Mouse (Mus musculus) frontal cortex, postnatal 36 days (tissue): ENCODE measurements around the gene Tatdn3.

Experiments used
- DNase-seq, 2 experiments: peaks; one replicate each; pipeline ENCODE4 v3.0.0; 2022; ENCODE audit warnings: low spot score in 2 of 2

The Tatdn3 gene

DNA sequence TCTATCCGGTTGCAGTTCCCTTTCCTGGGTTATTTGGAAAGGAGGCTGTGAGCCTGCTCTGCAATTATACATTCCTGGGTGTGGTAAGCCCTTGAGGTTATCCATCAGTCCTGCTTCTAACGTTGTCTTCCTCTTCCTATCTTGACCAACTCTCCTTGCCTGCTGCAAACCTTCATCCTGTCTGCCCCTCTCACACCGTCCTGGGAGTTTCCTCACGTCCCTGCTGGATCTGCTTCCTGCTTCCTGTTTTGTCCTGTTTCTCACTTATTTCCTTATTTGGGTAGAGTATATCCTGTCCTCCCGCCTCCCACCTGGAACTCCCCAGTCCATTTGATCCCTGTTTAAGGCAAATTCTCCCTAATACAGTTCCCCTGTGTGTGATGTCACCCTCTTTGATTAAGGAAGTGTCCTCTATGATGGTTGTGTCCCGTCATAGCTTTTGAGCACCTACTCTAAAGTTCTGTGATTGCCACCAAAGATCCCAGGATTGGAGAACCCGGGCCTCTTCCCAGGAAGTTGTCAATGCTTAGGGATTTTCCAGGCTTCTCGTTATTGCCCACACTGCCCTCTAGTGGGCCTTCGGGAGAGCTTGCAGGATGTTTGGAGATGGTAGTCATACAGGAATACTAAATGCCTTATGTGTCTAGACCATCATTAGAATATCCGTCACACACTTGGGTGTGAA is 12.6 kb upstream of the Tatdn3 start:
- DNase-seq, result peak; percentile 27 to 59

DNA sequence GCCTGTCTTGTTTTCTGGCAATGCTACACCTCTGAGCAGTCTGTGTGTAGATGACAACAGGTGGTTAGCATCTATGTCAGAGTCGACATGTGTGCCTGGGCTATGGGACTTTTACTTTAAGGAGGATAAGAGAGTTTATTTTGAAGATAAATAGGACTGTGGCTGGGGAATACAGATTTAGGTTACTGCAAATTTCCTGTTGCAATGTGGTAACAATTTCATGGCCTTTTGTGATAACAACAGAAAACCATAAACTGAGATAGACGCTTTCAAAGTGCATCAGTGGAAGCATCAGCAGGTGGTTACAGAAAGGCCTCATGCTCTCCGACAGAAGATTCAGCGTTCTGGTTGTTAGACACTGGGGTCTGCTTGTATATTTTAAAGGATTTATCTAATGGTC is 10.8 kb upstream of the Tatdn3 start:
- DNase-seq, result no peak

DNA sequence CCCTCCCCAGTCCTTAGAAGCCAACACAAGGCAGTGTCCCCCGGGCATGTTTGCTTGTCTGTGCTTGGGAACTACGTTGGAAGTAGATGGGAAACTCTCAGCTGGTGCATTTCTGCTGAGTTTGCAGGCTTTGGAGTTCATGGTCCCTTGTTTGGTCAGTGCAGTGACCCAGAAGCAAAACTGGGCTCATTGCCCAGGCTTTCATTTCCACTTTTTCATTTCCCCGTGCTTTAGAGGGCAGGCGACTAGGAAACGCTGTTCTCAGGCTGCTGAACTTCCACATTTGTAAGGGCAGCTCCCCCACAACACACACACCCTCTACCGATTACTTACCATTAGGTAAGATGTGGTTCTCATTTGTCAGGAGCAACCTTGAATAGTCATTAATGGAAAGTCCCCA is 10.3 kb upstream of the Tatdn3 start:
- peak in 1 of 2 experiments; percentile 21 for DNase-seq

DNA sequence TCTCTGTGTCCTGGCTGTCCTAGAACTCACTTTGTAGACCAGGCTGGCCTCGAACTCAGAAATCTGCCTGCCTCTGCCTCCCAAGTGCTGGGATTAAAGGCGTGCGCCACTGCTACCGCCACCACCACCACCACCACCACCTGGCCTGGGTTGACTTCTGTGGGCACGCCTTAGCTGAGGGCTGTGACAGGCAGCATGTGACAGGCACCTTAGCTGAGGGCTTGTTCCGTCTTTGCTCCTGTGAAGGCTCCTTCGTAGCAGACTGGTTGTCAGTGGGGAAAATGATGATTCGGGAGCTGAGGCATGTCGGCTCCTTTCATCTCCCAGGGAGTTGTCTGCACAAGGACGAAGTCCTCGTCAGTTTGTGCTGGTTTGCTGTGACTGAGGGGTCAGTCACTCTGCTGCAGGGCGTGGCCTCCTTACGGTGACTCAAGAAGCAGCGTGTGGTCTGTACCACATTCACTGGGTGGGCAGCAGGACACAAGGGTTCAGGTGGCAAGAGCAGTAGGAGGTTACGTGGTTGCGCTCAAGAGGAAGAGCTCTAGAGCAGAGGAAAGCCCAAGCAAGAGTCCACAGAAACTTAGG is 9.7 kb upstream of the Tatdn3 start:
- DNase-seq, result no peak

DNA sequence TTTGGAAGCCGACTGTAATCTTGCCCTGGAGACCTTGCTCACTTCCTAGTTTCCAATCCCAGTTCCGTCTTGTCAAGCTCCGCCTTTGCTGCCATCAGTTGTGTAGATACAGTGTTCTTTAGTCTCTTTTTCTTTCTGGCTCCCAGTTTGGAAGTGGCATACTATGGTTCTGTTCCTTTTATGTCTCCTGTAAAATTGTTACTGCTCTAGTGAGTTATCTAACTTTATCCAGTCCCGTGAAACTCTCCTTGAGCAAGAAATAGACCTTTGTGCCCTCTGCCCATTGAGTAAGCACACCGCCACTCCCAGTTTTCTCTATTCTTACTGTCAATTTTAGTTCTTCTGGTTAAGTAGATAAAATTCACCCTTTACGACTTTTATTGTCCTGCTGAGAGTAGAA is 8.9 kb upstream of the Tatdn3 start:
- DNase-seq, result no peak

DNA sequence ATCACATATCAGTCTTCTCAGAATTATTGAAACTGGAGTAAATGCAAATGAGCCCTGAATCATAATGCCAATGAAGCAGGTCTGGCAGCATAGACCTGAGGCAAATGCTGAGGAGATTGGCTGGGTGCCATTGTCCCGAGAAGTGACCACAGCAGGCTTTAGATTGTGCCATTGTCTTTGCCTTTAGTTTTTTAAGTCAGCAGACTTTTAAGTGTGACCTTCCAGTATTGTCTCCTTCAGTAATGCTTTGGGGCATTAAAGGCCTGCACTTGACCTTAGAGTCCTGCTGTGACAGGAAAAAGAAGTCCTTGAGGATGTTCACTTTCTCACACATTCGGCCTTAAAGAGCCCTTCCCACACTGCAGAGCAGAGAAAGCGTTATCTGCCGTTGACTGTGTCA is 7.5 kb upstream of the Tatdn3 start:
- no peak for DNase-seq

DNA sequence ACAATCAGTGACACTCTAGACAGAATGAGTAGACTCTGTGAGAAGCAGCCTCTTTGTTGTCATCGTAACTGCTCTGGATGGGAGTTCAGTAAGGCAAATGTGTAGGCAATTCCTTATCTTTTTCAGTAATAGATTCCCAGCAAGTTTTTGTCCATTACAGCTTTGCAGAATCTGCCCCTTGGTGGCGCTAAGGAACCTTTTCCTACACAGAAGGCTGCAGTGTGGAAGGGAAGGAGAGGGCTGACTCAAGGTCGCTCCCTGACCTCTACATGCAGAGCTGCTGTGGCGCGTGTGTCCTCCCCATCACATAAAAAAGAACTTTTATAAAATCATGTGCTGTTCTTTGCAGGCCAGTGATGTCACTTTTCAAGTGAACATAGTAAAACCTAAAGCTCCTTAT is 5.6 kb upstream of the Tatdn3 start:
- DNase-seq, result no peak

DNA sequence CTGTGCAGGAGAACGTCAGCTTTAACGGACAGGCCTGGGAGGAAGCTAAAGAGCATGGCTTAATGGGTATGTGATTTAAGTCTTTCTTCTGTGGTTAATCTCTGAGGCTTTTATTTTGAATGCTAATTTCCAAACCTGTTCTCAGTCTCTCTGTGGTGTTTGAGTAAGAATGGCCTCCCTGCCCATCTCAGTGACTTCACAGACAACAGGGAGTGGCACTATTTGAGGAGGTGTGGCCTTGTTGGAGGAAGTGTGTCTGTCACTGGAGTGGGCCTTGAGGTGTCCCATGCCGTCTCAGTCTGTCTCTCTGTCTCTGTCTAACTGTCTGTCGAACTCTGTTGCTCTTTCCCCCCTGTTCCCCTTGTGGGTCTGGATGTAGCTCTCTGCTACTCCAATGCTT is 2.5 kb upstream of the Tatdn3 start:
- DNase-seq, result no peak

DNA sequence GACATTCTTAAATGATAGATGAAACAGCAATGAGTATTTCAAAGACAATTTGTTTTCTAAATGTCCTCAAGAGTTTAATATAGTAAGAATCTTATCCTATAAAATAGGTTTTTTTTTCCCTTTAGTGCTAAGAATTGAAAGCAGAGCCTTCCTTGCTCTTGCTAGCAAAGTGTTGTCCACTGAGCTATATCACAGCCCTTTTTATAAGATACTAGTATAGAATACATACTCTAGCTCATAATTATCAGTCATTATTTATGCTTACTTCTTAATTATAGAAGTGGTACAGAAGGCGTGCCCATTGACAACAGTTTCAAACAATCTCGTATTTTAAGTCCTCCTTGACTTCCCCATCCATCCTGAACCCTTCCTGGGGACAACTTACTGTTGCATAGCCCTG is 1.8 kb upstream of the Tatdn3 start:
- DNase-seq, result no peak

DNA sequence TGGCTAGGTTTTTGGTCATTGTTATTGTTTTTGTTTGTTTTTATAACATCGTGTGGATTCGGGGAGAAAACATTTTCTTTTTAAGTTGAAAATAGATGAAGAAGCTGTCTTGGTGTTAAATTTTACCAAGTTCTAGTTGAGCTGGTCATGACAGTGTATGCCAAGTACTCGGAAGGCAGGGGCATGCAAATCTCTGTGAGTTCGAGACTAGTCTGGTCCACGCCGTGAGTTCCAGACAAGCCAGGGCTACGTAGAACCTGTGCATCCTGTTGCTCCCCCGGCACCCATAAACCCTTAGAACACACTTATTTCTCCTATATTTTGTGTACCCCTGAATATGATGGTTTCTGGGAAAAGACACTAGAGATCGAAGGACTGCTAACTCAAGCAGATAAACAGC is 968 bp upstream of the Tatdn3 start:
- no peak for DNase-seq

DNA sequence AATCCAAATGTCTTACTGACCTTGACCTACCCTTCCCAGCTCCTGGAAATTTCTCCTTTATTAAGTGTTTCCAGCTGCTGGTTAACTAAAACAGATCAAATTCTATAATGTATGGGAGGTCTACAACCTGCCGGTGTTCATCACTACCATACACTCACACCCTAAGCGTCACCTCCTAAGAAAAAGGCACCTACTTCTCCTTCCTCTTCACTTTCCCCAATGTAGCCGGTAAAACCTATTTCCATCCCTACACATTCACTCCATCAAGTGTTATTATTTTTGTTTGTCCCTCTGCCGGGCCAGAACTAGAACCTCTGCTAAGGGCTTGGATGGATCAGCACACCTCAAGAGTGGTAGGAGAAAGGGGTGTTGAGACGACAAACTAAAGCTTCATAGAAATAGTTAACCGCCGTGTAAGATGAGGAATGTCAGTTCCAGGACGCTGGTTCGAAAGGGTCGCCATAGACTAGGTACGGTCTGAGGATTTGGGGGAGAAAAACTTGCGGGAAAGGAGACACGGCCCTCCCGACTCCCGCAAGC is 421 bp downstream of the Tatdn3 start:
- no peak for DNase-seq

DNA sequence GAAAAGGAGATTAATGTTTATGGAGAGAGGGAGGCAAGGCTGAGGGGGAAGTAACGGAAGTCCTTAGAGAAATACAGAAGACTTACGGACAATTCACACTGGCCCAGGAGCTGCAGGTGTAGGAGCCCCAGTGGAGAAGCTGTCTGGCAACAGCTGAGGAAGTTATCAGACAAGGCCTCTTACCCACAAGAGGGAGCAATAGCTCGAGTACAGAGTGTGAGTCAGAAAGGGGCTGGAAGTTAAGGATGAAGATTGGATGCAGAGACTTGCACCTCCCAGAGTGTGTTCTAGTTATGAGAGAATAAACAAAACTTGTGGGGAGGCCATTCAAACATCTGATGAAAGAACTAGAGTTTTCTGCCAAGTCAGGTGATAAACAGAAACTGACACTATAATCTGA is 5.3 kb downstream of the Tatdn3 start:
- DNase-seq, result no peak

DNA sequence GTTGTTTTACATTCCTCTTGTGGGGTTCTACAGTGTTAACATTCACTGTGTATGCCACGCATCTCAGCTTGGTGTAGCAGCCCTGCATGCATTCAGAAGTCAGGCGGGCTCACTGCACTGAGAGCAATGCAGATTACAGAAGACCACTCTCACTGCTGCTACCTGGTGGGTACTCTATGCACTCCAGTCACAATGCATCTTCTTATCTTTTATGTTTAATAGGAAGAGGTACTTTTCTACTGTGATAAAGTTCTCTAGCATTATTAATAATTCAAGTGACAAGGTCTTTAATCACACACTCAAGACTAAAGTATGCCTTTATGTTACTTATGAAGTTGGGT is 7.2 kb downstream of the Tatdn3 start:
- DNase-seq, result no peak

DNA sequence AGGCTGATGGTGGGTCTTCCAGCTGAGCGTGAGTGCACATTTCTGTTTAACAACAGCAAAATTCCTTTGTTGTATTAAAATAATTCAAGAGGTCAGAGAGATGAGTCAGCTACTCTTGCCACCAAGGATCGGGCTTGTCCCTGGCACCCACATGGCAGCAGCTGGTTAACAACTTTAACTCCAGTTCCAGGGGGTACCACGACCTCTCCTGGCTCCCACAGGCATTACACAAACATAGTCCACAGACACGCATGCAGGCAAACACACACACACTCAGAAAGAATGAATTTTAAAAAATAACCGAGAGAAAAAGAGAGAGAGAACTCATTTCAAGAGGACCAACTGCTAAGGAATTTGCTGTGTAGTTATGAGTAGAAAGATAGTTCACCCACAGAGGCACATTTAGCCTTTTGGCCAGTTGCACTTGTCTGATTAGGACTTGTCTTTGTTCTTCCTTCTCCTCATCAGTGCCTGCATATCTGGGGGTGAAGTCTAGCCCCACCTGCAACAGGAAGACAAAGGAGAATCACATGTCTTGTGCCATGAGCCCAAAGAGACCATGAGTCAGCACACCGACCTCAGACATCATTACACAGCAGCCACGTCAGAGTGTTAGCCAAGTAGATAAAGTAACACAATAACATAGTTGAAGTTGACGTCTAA is 7.7 kb downstream of the Tatdn3 start:
- no peak for DNase-seq

DNA sequence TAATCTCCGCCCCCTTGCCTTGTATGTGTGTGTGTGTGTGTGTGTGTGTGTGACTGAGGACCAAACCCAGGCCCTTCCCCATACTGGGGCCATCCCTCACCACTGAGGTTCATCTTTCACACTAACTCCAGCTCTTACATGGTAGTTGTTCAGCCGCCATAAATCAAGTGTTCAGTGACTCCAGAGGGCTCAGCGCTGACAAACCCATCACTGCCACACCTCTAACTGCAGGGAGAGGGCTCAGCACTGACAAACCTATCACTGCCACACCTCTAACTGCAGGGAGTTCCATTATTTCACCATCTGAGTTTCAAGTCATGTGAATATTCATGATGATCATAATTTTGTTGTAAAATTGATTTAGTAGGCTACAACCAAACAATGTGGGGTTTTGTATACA is 9.2 kb downstream of the Tatdn3 start:
- DNase-seq, result no peak

DNA sequence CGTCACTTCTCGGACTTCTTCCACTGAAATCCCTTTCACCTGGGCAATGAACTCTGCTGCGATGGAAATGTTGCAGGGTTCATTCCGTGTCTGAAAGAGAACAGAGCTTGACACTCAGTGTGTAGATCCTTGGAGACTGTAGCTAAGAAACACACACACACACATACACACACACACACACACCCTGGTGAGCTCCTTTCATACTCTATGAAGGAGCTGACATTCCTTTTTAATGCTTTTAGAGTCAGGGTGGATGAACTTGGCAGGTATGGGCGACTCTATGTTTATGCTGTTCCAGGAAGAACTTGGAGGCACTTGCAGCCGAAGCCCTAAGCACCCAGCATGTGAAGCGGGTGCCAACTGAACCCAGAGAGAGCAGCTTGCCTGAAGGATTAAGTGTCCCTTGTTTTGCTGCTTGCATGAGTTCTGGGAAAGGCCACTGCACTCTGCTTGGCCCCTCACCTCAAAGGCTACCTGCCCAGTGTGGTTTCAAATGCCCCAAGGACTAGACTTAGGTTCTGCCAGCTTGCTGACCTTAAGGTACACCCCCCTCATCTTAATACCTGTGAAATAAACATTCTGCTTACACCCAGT is 16.4 kb downstream of the Tatdn3 start:
- no peak for DNase-seq

DNA sequence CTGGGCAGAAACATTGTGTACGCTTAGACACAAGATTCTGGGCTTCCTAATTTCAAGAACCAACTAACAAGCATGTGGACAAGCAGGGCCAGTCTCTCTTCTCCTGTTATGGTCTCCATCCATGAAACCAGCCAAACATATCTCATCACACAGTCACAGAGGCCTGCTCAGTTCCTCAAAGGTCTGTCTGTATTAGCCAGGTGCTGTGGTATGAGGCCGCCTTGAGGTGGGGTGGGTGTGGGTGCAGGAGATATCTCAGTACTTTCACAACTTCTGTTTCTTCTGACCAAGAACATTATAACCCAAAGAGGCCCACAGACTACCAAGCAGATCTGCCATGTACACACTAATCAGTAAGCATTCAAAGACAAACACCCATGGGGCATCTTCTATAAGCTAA is 17.5 kb downstream of the Tatdn3 start:
- DNase-seq, result no peak

DNA sequence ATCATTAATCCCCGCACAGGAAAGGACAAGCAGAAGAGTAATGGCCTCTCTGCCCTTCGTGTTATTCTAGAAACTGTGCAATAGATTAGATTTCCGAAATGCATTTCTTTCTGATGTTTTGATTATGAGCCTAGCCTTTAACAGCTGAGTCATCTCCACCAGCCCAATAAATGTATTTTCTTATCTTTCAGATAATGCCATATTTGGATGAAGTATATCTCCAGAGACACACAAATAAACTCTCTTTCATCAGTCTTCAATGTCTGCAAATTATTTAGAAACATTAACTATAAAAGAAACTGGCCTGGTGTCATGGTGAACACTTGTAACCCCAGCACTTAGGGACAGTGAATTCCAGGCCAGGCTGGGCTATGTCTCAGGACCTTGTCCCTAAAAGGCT is 20.0 kb downstream of the Tatdn3 start:
- no peak for DNase-seq

DNA sequence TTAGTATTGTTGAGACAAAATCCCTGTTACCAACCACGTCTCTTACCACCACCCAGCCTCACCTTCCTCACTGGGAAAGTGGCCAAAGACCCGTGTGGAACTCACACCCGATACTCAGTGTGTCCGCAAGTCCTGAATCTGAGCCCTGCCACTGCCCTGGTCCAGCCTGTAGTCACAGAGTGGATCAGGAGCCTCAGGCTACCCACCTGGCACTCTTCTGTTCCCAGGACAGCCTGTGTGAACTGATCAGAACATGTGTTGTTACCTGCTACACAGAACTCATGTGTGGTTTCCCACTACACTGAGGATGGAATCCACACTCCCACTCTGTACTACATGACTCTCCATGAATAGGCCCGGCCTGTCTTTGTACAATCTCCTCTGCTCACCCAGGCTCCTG is 20.6 kb downstream of the Tatdn3 start:
- DNase-seq, result no peak

DNA sequence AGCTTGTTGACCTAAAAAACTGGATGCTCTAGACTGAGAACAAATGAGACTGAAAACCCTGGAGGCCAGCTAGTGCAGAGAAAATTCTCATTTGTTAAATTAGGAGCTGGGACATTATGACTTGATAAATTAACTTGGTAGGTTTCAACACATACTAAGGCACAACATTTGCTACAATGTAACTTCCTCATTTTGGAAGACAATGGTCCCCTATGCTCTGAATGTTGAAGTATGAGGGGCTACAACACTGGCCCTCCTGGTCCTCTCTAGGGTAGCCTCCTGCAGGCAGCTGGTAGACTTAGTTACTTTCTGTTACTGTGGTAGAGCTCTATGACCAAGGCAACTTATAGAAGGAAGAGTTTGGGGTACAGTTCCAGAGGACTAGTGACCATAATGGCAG is 21.4 kb downstream of the Tatdn3 start:
- no peak for DNase-seq

DNA sequence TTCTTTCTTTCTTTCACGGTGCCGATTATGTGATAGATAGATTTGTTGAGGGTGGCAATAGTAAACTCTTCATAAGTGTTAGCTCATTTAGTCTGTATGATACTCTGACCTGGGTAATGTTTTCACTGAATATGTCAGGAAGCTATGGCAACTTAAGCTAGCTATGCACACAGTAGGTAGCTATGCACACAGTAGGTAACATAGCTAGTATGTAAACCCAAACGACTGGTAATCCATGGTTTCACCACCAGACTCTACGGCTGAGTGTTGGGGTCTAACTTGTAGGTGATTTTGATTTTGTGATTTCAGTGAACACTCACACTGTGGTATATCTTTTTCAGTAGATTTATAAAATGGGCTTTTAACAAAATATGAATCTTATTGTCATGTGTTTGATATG is 24.7 kb downstream of the Tatdn3 start:
- no peak for DNase-seq

DNA sequence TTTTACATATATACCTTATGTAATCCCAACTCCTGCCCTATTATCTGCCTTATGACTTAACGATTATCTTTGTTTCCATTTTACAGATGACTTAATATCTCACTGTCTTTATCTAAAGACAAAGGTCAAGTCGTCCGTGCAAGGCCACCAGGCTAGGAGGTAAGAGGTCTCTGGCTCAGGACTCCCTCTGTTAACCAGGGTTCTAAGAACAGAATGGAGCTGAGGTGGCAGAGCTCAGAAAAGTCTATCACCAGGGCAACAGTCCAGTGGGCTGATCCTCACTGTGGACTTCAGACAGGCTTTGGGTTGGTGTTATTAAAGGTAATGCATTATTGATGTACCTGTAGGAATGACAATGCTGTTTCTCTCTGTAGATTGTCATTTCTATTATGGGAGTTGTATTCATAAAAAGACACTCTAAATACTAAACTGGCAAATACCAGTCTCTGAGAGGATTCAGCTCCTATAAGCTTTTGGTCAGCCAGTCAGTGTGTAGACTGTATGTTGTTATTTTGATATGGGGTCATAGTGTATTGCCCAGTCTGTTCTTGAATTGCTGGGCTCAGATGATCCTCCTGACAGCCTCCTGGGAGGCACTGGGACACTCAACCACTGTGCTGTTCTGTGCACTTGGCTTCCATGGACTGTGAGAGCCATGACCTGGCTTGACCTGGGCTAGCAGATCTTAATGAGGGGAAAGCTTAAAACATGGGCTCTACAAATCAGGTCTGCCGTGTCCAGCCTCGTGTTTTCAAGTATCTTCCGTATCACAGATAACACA is 26.0 kb downstream of the Tatdn3 start, which contains the start of gene Spata45:
Gene Spata45, plus strand, starts transcription at position 86 of the 781 bp plus-strand sequence.
- DNase-seq, result no peak
